In the genomic region with DNA sequence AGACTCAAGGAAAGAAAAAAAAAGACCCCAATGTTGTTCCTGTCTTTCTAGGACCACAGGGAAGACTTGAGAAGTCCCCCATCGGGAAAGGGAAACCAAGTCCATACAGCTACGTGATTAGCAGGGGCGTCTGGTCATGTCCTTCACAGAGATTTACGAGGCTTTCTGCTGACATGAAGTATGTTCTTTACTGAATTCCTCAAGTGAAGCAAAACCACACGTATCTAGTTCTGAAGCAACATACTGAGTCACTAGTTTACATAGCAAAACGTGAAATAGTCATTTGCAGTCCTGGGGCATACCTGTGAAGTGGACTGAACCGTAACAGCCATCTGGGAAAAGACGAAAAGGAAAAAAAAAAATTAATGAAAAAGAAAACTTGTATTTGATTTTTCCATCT, we compare ENCODE assay signal across 31 mouse cellular contexts. TPM values are rescaled to one million over a fixed set of nuclear protein-coding genes. Genes with fewer than 3 reads are reported as not detected.
A peak's percentile ranks its signal among the peaks of the same experiment; 100 is the strongest.
DNase-seq lines count a peak whose midpoint lies in the region; ATAC-seq and TF ChIP-seq lines count a peak whose summit lies in the region.
"Had no signal": no experiment of that assay in that cellular context is flagged by ENCODE, and none has a peak within 500 bp of the region (broad histone marks: within the 10 kb centered on the region; RNA-seq: fewer than 3 reads in every experiment).

No protein-coding gene starts in this region.

- no peak for ATAC-seq in lung, postnatal 0 days
- ATAC-seq: activated CD4-positive, CD25-positive, alpha-beta regulatory T cell, adult 4 months; CD4-positive, CD25-positive, alpha-beta regulatory T cell, adult 4 months; forebrain, embryonic 14.5 days; forebrain, embryonic 16.5 days had no signal

- DNase-seq in lung, postnatal 0 days (ENCODE audit: low spot score) = peak; percentile 14
- DNase-seq in lung, postnatal 25 days (ENCODE audit: low spot score) = no peak
- peak; percentile 58 for DNase-seq in 3T3-L1 (ENCODE audit: low read depth, low spot score)
- peak; percentile 12 for DNase-seq in NIH3T3 (ENCODE audit: low read depth)
- no peak for DNase-seq in layer of hippocampus, postnatal 25 days (ENCODE audit: extremely low spot score in 1 of 2, low spot score in 1 of 2)
- no peak for DNase-seq in adrenal gland, postnatal 25 days
- DNase-seq: adrenal gland, adult 8-10 months; adrenal gland, postnatal 14 days; B cell, adult 2 months; cerebellum, adult 11 months; cerebellum, adult 18-20 months; cerebellum, adult 8-10 months; cerebellum, adult 9-11 months; cerebellum, postnatal 14 days; cerebellum, postnatal 36 days; embryo, embryonic 11 days had no signal

- H3K36me3 ChIP-seq in lung, postnatal 0 days (ENCODE audit: insufficient read depth, low read length) = no peaks in the 10 kb centered on the region
- H3K36me3 ChIP-seq: embryonic facial prominence, embryonic 13.5 days; embryonic facial prominence, embryonic 15.5 days; forebrain, embryonic 10.5 days; forebrain, embryonic 12.5 days; G1E had no signal

- no peaks in the 10 kb centered on the region for H3K27me3 ChIP-seq in lung, postnatal 0 days (replicated peaks; ENCODE audit: insufficient read depth, low read length)
- H3K27me3 ChIP-seq: CH12.LX; embryonic facial prominence, embryonic 13.5 days; embryonic facial prominence, embryonic 15.5 days; forebrain, embryonic 12.5 days had no signal

- no peak for TF ChIP-seq EP300 in lung, postnatal 0 days (IDR thresholded peaks at IDR 0.05)

- WGBS in lung, postnatal 0 days = 63% methylated on average over 8 of the region's 8 CpGs

- H3K27ac ChIP-seq in lung, postnatal 0 days (ENCODE audit: low read length) = no peak overlapping the region
- H3K27ac ChIP-seq: embryonic facial prominence, embryonic 13.5 days; embryonic facial prominence, embryonic 15.5 days; forebrain, embryonic 10.5 days; forebrain, embryonic 12.5 days had no signal

- H3K4me1 ChIP-seq in lung, postnatal 0 days (ENCODE audit: insufficient read depth, low read depth, low read length) = no peaks in the 10 kb centered on the region
- H3K4me1 ChIP-seq: embryonic facial prominence, embryonic 13.5 days; embryonic facial prominence, embryonic 15.5 days; forebrain, embryonic 10.5 days; forebrain, embryonic 12.5 days had no signal

- no peaks in the 10 kb centered on the region for H3K9me3 ChIP-seq in lung, postnatal 0 days (ENCODE audit: low read length)
- H3K9me3 ChIP-seq: embryonic facial prominence, embryonic 13.5 days; embryonic facial prominence, embryonic 15.5 days; forebrain, embryonic 10.5 days; forebrain, embryonic 12.5 days; G1E had no signal

- H3K9ac ChIP-seq in lung, postnatal 0 days (replicated peaks; ENCODE audit: low read depth) = no peak overlapping the region
- H3K9ac ChIP-seq: embryonic facial prominence, embryonic 13.5 days; embryonic facial prominence, embryonic 15.5 days; forebrain, embryonic 12.5 days had no signal

- TF ChIP-seq CTCF in lung, postnatal 0 days (IDR thresholded peaks at IDR 0.05) = no peak

- no peak overlapping the region for H3K4me2 ChIP-seq in lung, postnatal 0 days (replicated peaks; ENCODE audit: low read depth, low read length)
- H3K4me2 ChIP-seq: embryonic facial prominence, embryonic 13.5 days; embryonic facial prominence, embryonic 15.5 days; forebrain, embryonic 12.5 days had no signal

- no peak overlapping the region for H3K4me3 ChIP-seq in lung, postnatal 0 days (ENCODE audit: low read depth, low read length)
- H3K4me3 ChIP-seq: embryonic facial prominence, embryonic 13.5 days; embryonic facial prominence, embryonic 15.5 days; erythroblast, embryonic 14.5 days; forebrain, embryonic 10.5 days; forebrain, embryonic 12.5 days had no signal

RNA-seq across cellular contexts. Expression of a gene that starts 21.5 kb away (rescaled TPM):
- polyA plus RNA-seq in lung, postnatal 0 days (2015; fragmentation: Nextera tagmentation; extraction: Ambion mirVana) = 0.76 and 0.93 TPM in 2 replicates
- total RNA-seq in layer of hippocampus, postnatal 25 days (2021) = not detected
- total RNA-seq in adrenal gland, postnatal 25 days (2021) = not detected in 2 replicates
- total RNA-seq: adrenal gland, adult 18-20 months; adrenal gland, adult 8-10 months; adrenal gland, postnatal 14 days; CH12.LX; common myeloid progenitor, adult 5-6 weeks; G1E had no signal
- polyA plus RNA-seq: activated CD4-positive, CD25-positive, alpha-beta regulatory T cell, adult 4 months; brain, embryonic 14.5 days; CD4-positive, CD25-positive, alpha-beta regulatory T cell, adult 4 months; embryonic facial prominence, embryonic 11.5 days; embryonic facial prominence, embryonic 15.5 days; erythroblast, embryonic 14.5 days; forebrain, embryonic 12.5 days; forebrain, embryonic 14.5 days; forebrain, embryonic 16.5 days; G1E had no signal

RNA-seq across cellular contexts. Expression of a gene that starts 32.8 kb away (rescaled TPM):
- 34.3 and 42.7 TPM in 2 replicates for polyA plus RNA-seq in lung, postnatal 0 days (2015; fragmentation: Nextera tagmentation; extraction: Ambion mirVana)
- 1 to 10 TPM; 5.9 to 8.0 TPM for total RNA-seq in layer of hippocampus, postnatal 25 days (2021)
- total RNA-seq in adrenal gland, postnatal 25 days (2021) = 12.3 and 14.4 TPM in 2 replicates
- total RNA-seq: CH12.LX; common myeloid progenitor, adult 5-6 weeks had no signal
- polyA plus RNA-seq: CD4-positive, CD25-positive, alpha-beta regulatory T cell, adult 4 months; erythroblast, embryonic 14.5 days; G1E had no signal

Comparison
In these comparisons a context has a peak if more than half of its experiments do, and no peak if none do; other contexts are left out.
1. DNase-seq: peak in lung, postnatal 0 days (single experiment), 3T3-L1 (single experiment) and NIH3T3 (single experiment); none in lung, postnatal 25 days (single experiment), layer of hippocampus, postnatal 25 days (0 of 2) and adrenal gland, postnatal 25 days (single experiment).